Mouse (Mus musculus): ENCODE data around the gene Cartpt.
"Not testable (repeated sequence)": the region's sequence is repeated elsewhere in the genome, so short reads cannot be mapped to it uniquely, and the experiment has no call there.

Cartpt gene

DNA sequence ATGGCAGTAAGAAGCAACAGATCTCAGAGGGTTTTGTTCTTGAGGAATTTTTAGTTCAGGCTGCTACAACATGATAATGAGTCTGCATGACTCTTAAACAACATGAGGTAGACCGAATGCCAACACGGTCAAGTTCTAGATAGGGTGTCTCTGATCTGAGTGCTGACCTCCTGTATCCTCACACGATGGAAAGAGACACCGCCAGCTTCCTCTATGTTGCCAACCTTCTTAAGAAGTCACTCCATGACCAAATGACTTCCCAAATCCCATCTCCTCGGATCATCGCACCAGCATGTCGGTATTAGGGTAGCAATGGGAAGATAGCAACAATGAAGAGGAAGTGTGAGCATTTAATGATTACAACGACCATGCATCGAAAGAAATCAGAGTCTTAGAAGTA, 43.6 kb downstream of the Cartpt start:
- in situ Hi-C loops (cut with MboI, MseI): no loop called here

DNA sequence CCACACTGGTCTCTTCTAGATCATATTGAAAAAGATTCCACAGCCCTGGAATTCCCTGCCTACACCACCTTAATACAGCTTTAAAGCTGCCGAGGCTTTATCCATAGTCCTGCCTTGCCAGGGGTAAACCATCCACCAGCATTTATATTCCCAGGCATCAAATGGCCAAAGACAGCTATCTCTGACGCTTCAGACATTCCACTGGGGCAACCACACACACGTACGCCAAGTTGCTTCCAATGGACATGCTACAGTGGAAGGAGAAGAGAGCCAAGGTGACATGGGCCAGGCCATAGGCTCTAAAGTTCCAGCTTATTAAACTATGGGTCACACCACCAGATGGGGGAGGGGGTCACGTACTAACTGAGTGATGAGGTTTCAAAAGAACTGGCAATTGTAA, 45.7 kb downstream of the Cartpt start:
- in situ Hi-C loops (cut with MboI, MseI): no loop called here

DNA sequence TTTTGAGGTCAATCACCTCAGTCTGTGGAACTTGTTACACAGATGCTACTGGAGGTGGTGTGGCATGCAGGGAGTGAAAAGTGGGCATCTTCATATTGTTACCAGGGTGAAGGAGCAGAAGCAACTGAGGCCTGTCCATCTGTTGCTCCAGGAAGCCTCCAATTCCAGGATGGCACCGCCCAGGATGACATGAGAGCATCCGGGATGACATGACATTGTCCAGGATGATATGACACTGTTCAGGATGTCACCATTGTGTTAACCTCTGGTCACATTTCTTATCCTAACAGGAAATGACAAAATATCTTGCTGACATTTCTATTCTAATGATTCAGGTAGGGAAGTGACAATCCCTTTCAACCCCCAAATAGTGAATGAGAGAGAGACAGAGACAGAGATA, 47.8 kb downstream of the Cartpt start:
- in situ Hi-C loops (cut with MboI, MseI): no loop called here

DNA sequence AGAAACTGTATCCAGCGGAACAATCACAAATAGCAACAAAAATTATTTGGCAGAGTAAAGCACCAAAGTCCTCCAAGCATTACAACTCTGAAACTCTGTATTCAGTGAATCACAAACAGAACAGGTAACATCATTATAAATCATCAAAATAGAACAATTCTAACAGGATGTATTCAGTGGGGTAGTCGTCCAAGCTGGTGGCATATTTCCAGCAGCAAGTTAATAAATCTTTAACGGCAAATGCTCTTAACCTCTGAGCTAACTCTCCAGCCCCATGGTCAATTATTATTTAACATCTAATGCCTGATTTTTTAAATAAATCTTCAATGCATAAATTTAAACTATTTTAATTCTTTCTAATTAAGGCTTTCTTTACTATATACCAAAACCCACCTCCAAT, 48.5 kb downstream of the Cartpt start:
- in situ Hi-C loops (cut with MboI, MseI): not testable (repeated sequence)

DNA sequence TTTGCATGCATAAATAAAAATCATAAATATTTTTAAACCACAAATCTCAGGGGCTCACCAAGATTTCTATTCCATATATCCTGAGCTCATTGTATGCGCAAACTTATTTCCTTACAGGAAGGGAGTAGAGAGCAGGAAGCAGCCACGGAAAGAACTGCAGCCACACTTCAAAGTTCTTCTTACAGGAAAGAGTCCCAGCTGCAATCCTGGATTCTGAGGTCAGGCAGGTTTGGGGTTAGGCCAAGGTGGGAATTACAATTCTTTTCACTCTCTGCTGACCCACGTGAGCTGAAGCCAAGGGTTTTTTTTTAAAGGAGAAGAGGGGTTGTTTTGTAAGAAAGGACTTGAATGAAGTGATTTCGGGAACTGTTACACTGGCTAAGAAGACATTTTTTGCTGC, 49.9 kb downstream of the Cartpt start:
- in situ Hi-C loops (cut with MboI, MseI): no loop called here

DNA sequence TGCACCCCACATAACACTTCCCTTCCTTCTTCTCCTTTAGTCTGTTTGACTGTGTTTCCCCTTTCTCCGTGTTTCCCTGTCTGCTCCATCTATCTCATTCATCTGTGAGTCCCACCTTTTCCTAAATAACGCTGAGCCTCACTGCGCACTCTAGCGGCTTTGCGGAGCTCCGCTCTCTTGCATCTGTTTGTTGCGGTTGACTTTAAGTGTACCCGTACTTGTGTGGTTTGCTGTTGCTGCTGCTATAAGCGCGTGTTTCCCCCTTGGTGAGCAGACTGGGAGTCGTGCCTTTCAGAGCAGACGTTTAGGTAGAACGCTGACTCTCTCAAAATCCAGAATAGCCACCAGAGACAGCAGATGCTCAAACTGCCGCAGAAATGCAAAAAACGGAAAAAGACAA, 51.3 kb downstream of the Cartpt start:
- in situ Hi-C loops (cut with MboI, MseI): no loop called here

Data from T-helper 1 cell (primary cell).